Mouse (Mus musculus): ENCODE data around the gene Aco1. TPM values are rescaled to one million over a fixed set of nuclear protein-coding genes. Genes with fewer than 3 reads are reported as not detected.
"Not testable (repeated sequence)": the region's sequence is repeated elsewhere in the genome, so short reads cannot be mapped to it uniquely, and the experiment has no call there.

The Aco1 gene
- 60.8 and 63.9 TPM in 2 replicates for polyA plus RNA-seq (2016; fragmentation: Nextera tagmentation; extraction: Ambion mirVana)

GRCm38 (mm10) chr4:40142743-40143532 lies at the start of gene Aco1:
TSS of gene Aco1 (plus strand) at chr4:40143081.
- Histone ChIP-seq H3K36me3 (replicated peaks) (no peaks in the 10 kb centered on the region; the same call in 1 of the 2 replicates), H3K9ac (peak within 1 kb of the TSS; percentile 82), H3K9me3 (no peaks in the 10 kb centered on the region), H3K4me2 (peak within 1 kb of the TSS; percentile 65), H3K4me1 (peaks cover 17% of the 10 kb centered on the region), H3K27ac (peak within 1 kb of the TSS; percentile 92), H3K4me3 (replicated peaks) (peak within 1 kb of the TSS; percentile 79), H3K27me3 (no peaks in the 10 kb centered on the region)
- ATAC-seq (ENCODE audit: low FRiP score), result peak; percentile 97
- under 1% methylated on average over 46 of the region's 46 CpGs for WGBS

- H3K4me1 ChIP-seq, result no peaks in the 10 kb centered on the region
- H3K4me2 ChIP-seq, result no peak overlapping the region
- H3K4me3 ChIP-seq (replicated peaks), result no peak overlapping the region
- H3K9ac ChIP-seq, result no peak overlapping the region
- 90% methylated on average over 2 of the region's 2 CpGs for WGBS
- no peak for ATAC-seq (ENCODE audit: low FRiP score)
- no peaks in the 10 kb centered on the region for H3K36me3 ChIP-seq (replicated peaks)
- no peaks in the 10 kb centered on the region for H3K27me3 ChIP-seq
- no peak overlapping the region for H3K27ac ChIP-seq
- H3K9me3 ChIP-seq, result no peaks in the 10 kb centered on the region
Measured at GRCm38 (mm10) chr4:40094974-40095373, 47.9 kb upstream of the Aco1 start.

- Histone ChIP-seq H3K36me3 (replicated peaks) (no peaks in the 10 kb centered on the region), H3K27me3 (no peaks in the 10 kb centered on the region), H3K9me3 (no peaks in the 10 kb centered on the region), H3K4me3 (replicated peaks) (no peak overlapping the region), H3K27ac (no peak overlapping the region), H3K4me1 (no peaks in the 10 kb centered on the region; the same call in 1 of the 2 replicates), H3K4me2 (no peak overlapping the region), H3K9ac (no peak overlapping the region)
- no peak for ATAC-seq (ENCODE audit: low FRiP score)
- WGBS, result 84% methylated on average over 1 of the region's 1 CpGs
Measured at GRCm38 (mm10) chr4:40102996-40103395, 39.9 kb upstream of the Aco1 start.

GRCm38 (mm10) chr4:40106004-40106536 lies 36.8 kb upstream of the Aco1 start:
- H3K36me3 ChIP-seq (replicated peaks), result no peaks in the 10 kb centered on the region
- 17% methylated on average over 8 of the region's 8 CpGs for WGBS
- no peaks in the 10 kb centered on the region for H3K9me3 ChIP-seq
- H3K9ac ChIP-seq, result no peak overlapping the region
- H3K27ac ChIP-seq, result no peak overlapping the region
- no peak overlapping the region for H3K4me2 ChIP-seq
- H3K27me3 ChIP-seq, result no peaks in the 10 kb centered on the region
- no peak overlapping the region for H3K4me3 ChIP-seq (replicated peaks)
- no peaks in the 10 kb centered on the region; the same call in 1 of the 2 replicates for H3K4me1 ChIP-seq
- ATAC-seq (ENCODE audit: low FRiP score), result no peak

- Histone ChIP-seq H3K4me3 (replicated peaks) (no peak overlapping the region), H3K36me3 (replicated peaks) (no peaks in the 10 kb centered on the region), H3K4me1 (no peaks in the 10 kb centered on the region; the same call in 1 of the 2 replicates), H3K9ac (no peak overlapping the region), H3K27me3 (no peaks in the 10 kb centered on the region), H3K27ac (no peak overlapping the region), H3K9me3 (no peaks in the 10 kb centered on the region), H3K4me2 (no peak overlapping the region)
- 81% methylated on average over 4 of the region's 4 CpGs for WGBS
- no peak for ATAC-seq (ENCODE audit: low FRiP score)
Measured at GRCm38 (mm10) chr4:40108030-40108429, 34.9 kb upstream of the Aco1 start.

GRCm38 (mm10) chr4:40113173-40113572 lies 29.7 kb upstream of the Aco1 start:
- Histone ChIP-seq H3K36me3 (replicated peaks) (no peaks in the 10 kb centered on the region), H3K9ac (no peak overlapping the region), H3K27me3 (no peaks in the 10 kb centered on the region), H3K4me2 (no peak overlapping the region), H3K4me1 (no peaks in the 10 kb centered on the region), H3K27ac (no peak overlapping the region), H3K9me3 (no peaks in the 10 kb centered on the region), H3K4me3 (replicated peaks) (no peak overlapping the region)
- no peak for ATAC-seq (ENCODE audit: low FRiP score)
- WGBS, result 78% methylated on average over 1 of the region's 1 CpGs

GRCm38 (mm10) chr4:40121221-40121620 lies 21.7 kb upstream of the Aco1 start:
- no peaks in the 10 kb centered on the region for H3K36me3 ChIP-seq (replicated peaks)
- H3K4me1 ChIP-seq, result no peaks in the 10 kb centered on the region
- ATAC-seq (ENCODE audit: low FRiP score), result no peak
- no peak overlapping the region for H3K27ac ChIP-seq
- H3K4me3 ChIP-seq (replicated peaks), result no peak overlapping the region
- no peaks in the 10 kb centered on the region for H3K27me3 ChIP-seq
- no peak overlapping the region for H3K4me2 ChIP-seq
- no peak overlapping the region for H3K9ac ChIP-seq
- no peaks in the 10 kb centered on the region for H3K9me3 ChIP-seq
- WGBS, result 75% methylated on average over 3 of the region's 3 CpGs

- H3K4me2 ChIP-seq; H3K27me3 ChIP-seq; H3K4me3 ChIP-seq (replicated peaks); H3K9me3 ChIP-seq; H3K36me3 ChIP-seq (replicated peaks); H3K27ac ChIP-seq; ATAC-seq (ENCODE audit: low FRiP score); H3K9ac ChIP-seq; H3K4me1 ChIP-seq: not testable (repeated sequence)
- WGBS, result 91% methylated on average over 1 of the region's 1 CpGs
Measured at GRCm38 (mm10) chr4:40122291-40122690, 20.6 kb upstream of the Aco1 start.

GRCm38 (mm10) chr4:40134468-40135102 lies 8.3 kb upstream of the Aco1 start:
- Histone ChIP-seq H3K4me2 (no peak overlapping the region), H3K9me3 (no peaks in the 10 kb centered on the region), H3K9ac (no peak overlapping the region), H3K36me3 (replicated peaks) (no peaks in the 10 kb centered on the region), H3K27me3 (no peaks in the 10 kb centered on the region), H3K27ac (no peak overlapping the region), H3K4me1 (no peaks in the 10 kb centered on the region), H3K4me3 (replicated peaks) (no peak overlapping the region)
- 24% methylated on average over 9 of the region's 9 CpGs for WGBS
- peak; percentile 36; the same call in 1 of the 2 replicates for ATAC-seq (ENCODE audit: low FRiP score)

- Histone ChIP-seq H3K9me3 (no peaks in the 10 kb centered on the region), H3K9ac (no peak overlapping the region), H3K27me3 (no peaks in the 10 kb centered on the region), H3K36me3 (replicated peaks) (no peaks in the 10 kb centered on the region), H3K4me2 (no peak overlapping the region), H3K4me1 (no peaks in the 10 kb centered on the region), H3K4me3 (replicated peaks) (no peak overlapping the region), H3K27ac (no peak overlapping the region)
- no peak for ATAC-seq (ENCODE audit: low FRiP score)
- 90% methylated on average over 4 of the region's 4 CpGs for WGBS
Measured at GRCm38 (mm10) chr4:40136519-40136918, 6.4 kb upstream of the Aco1 start.

- no peaks in the 10 kb centered on the region for H3K9me3 ChIP-seq
- H3K9ac ChIP-seq, result no peak overlapping the region
- no peak overlapping the region for H3K4me3 ChIP-seq (replicated peaks)
- no peak for ATAC-seq (ENCODE audit: low FRiP score)
- H3K4me2 ChIP-seq, result no peak overlapping the region
- no peaks in the 10 kb centered on the region for H3K27me3 ChIP-seq
- H3K4me1 ChIP-seq, result peaks cover 16% of the 10 kb centered on the region
- 91% methylated on average over 3 of the region's 3 CpGs for WGBS
- no peaks in the 10 kb centered on the region for H3K36me3 ChIP-seq (replicated peaks)
- H3K27ac ChIP-seq, result no peak overlapping the region
Measured at GRCm38 (mm10) chr4:40139663-40140255, 3.1 kb upstream of the Aco1 start.

GRCm38 (mm10) chr4:40143533-40143871 lies 621 bp downstream of the Aco1 start:
- under 1% methylated on average over 27 of the region's 27 CpGs for WGBS
- no peak for ATAC-seq (ENCODE audit: low FRiP score)
- no peaks in the 10 kb centered on the region for H3K9me3 ChIP-seq

More at GRCm38 (mm10) chr4:40143533-40143871, 621 bp downstream of the Aco1 start:
- H3K27ac ChIP-seq, result peak overlapping the region; percentile 92
- H3K4me2 ChIP-seq, result peak overlapping the region; percentile 65
- H3K9ac ChIP-seq, result peak overlapping the region; percentile 82
- H3K4me1 ChIP-seq, result peaks cover 17% of the 10 kb centered on the region
- no peaks in the 10 kb centered on the region; the same call in 1 of the 2 replicates for H3K36me3 ChIP-seq (replicated peaks)
- peak overlapping the region; percentile 79 for H3K4me3 ChIP-seq (replicated peaks)
- H3K27me3 ChIP-seq, result no peaks in the 10 kb centered on the region

Data from forebrain, embryonic 12.5 days (tissue).